Mouse (Mus musculus) kidney, adult 2 months (tissue): ENCODE measurements around the gene Rilpl1.
A peak's percentile ranks its signal among the peaks of the same experiment; 100 is the strongest.

ENCODE experiments used
- CTCF ChIP-seq: fragments of 200-500 bp; conservative IDR thresholded peaks from 2 replicates; pipeline ENCODE4 v1.5.1; 2011; ENCODE audit warnings: low read depth, mild to moderate bottlenecking, control low read depth, low read length, moderate library complexity, mixed read lengths; ENCODE audit not compliant: insufficient read depth, insufficient read length
- POLR2A ChIP-seq: fragments of 200-500 bp; IDR thresholded peaks from one replicate; pipeline ENCODE4 v1.6.1; 2011; ENCODE audit warnings: low read depth, low read length, control low read depth

DNA sequence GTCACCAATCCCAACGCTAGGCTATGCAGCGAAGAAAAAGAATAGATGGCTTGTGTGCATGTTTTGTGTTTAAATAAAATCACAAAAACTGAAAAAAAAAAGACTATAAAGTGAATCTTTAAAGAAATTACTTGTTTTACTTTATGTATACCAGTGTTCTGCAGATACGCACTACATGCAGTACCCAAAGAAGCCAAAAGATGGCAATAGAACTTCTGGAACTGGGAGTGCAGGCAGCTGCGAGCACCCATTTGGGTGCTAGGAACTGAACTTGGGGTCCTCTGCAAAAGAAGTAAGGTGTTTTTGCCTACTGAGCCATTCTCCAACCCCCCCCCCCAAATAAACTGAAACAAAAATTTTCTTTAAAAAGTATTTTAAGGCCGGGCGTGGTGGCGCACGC, 8.2 kb downstream of the Rilpl1 start:
- TF ChIP-seq CTCF = peak; percentile 30
- TF ChIP-seq POLR2A = no peak
